In the genomic region with DNA sequence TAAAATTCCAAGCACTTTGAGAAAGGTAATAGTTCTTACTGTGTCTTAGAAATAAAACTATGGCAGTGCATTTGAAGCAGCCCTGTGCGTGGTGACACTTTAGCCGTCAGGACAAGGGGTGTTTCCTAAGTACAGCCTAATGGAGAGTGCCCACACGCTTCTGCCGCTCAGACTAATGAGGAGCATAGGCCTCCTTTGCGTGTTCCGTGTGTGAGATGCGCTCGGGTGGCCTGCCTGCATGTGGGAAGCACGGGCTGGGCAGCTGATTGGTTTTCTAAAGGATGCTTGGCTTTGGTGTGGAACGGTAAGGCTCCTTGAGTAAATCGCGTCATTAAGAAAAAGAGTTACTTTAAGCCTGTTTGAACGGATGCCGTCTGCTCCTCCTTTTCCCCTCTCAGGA, we compare ENCODE assay signal across 23 mouse cellular contexts.
A peak's percentile ranks its signal among the peaks of the same experiment; 100 is the strongest.
DNase-seq lines count a peak whose midpoint lies in the region; ATAC-seq and TF ChIP-seq lines count a peak whose summit lies in the region.
"Had no signal": no experiment of that assay in that cellular context is flagged by ENCODE, and none has a peak within 500 bp of the region (broad histone marks: within the 10 kb centered on the region; RNA-seq: fewer than 3 reads in every experiment).

No protein-coding gene starts in this region.

- TF ChIP-seq POLR2A in kidney, adult 2 months (IDR thresholded peaks at IDR 0.05; ENCODE audit: low read depth, low read length), result no peak

- intact Hi-C loops in heart, postnatal 14 days (cut with DNase I), result loop anchor here (10.0 kb wide), 2 partner anchors 140 to 180 kb away; no protein-coding TSS in a partner anchor

- no peak overlapping the region for H3K9ac ChIP-seq in forebrain, embryonic 14.5 days (ENCODE audit: low read length)
- no peak overlapping the region for H3K9ac ChIP-seq in forebrain, embryonic 16.5 days (replicated peaks; ENCODE audit: low read depth, low read length)
- H3K9ac ChIP-seq: embryonic facial prominence, embryonic 12.5 days; embryonic facial prominence, embryonic 15.5 days; hindbrain, embryonic 13.5 days; intestine, embryonic 15.5 days had no signal

- H3K27me3 ChIP-seq in forebrain, embryonic 14.5 days (replicated peaks; ENCODE audit: control insufficient read depth, insufficient read depth, low read length), result peaks cover 8% of the 10 kb centered on the region
- 0 out of 2 replicates have a peak, but pooled peaks cover 4% of the 10 kb centered on the region for H3K27me3 ChIP-seq in forebrain, embryonic 16.5 days (replicated peaks; ENCODE audit: control insufficient read depth, insufficient read depth, low read length)
- H3K27me3 ChIP-seq in kidney, adult 2 months (replicated peaks; ENCODE audit: control insufficient read depth, insufficient read depth, low read length), result no peaks in the 10 kb centered on the region
- H3K27me3 ChIP-seq: embryonic facial prominence, embryonic 12.5 days; embryonic facial prominence, embryonic 15.5 days; intestine, embryonic 15.5 days had no signal

- H3K4me2 ChIP-seq in forebrain, embryonic 14.5 days (ENCODE audit: low read length), result no peak overlapping the region
- H3K4me2 ChIP-seq in forebrain, embryonic 16.5 days (ENCODE audit: low read length), result no peak overlapping the region
- H3K4me2 ChIP-seq: embryonic facial prominence, embryonic 12.5 days; embryonic facial prominence, embryonic 15.5 days; heart, embryonic 11.5 days; hindbrain, embryonic 13.5 days; intestine, embryonic 15.5 days had no signal

- no peak overlapping the region for H3K27ac ChIP-seq in forebrain, embryonic 14.5 days (ENCODE audit: low read depth, low read length)
- H3K27ac ChIP-seq in forebrain, embryonic 16.5 days (ENCODE audit: low read length), result 0 out of 2 replicates have a peak overlapping the region, but pooled peaks have one; percentile 13
- H3K27ac ChIP-seq in kidney, adult 2 months (ENCODE audit: insufficient read depth, low read depth, low read length), result no peak overlapping the region
- H3K27ac ChIP-seq: embryonic facial prominence, embryonic 12.5 days; embryonic facial prominence, embryonic 15.5 days; hindbrain, embryonic 10.5 days; intestine, embryonic 15.5 days had no signal

- no peak overlapping the region for H3K4me3 ChIP-seq in forebrain, embryonic 14.5 days (ENCODE audit: low read depth, low read length)
- no peak overlapping the region for H3K4me3 ChIP-seq in forebrain, embryonic 16.5 days (replicated peaks; ENCODE audit: low read length)
- no peak overlapping the region for H3K4me3 ChIP-seq in kidney, adult 2 months (ENCODE audit: insufficient read depth, low read depth, low read length)
- H3K4me3 ChIP-seq: embryonic facial prominence, embryonic 12.5 days; embryonic facial prominence, embryonic 15.5 days; hindbrain, embryonic 10.5 days; hindbrain, embryonic 13.5 days; intestine, embryonic 15.5 days had no signal

- no peaks in the 10 kb centered on the region for H3K9me3 ChIP-seq in forebrain, embryonic 14.5 days (replicated peaks; ENCODE audit: control insufficient read depth, low read length)
- no peaks in the 10 kb centered on the region for H3K9me3 ChIP-seq in forebrain, embryonic 16.5 days (ENCODE audit: control insufficient read depth, low read length)
- H3K9me3 ChIP-seq: embryonic facial prominence, embryonic 12.5 days; embryonic facial prominence, embryonic 15.5 days; hindbrain, embryonic 10.5 days; hindbrain, embryonic 13.5 days; intestine, embryonic 15.5 days had no signal

- peak; percentile 82 for DNase-seq in heart, adult 11 months
- no peak for DNase-seq in heart, postnatal 14 days
- peak; percentile 27 for DNase-seq in testis, postnatal 10 days (ENCODE audit: low spot score)
- no peak for DNase-seq in testis, postnatal 14 days (ENCODE audit: low spot score)
- no peak for DNase-seq in forebrain, embryonic 14.5 days (ENCODE audit: low spot score)
- DNase-seq in kidney, adult 2 months, result no peak
- DNase-seq: adrenal gland, adult 2 months; adrenal gland, postnatal 14 days; cerebellum, adult 11 months; cerebellum, adult 2 months; cerebellum, adult 9-11 months; cerebellum, postnatal 25 days; gastrocnemius, postnatal 10 days; gastrocnemius, postnatal 36 days had no signal

- peaks cover 33% of the 10 kb centered on the region for H3K4me1 ChIP-seq in forebrain, embryonic 14.5 days (ENCODE audit: control insufficient read depth, insufficient read depth, low read length)
- peaks cover 18% of the 10 kb centered on the region for H3K4me1 ChIP-seq in forebrain, embryonic 16.5 days (replicated peaks; ENCODE audit: control insufficient read depth, insufficient read depth, low read length)
- no peaks in the 10 kb centered on the region for H3K4me1 ChIP-seq in kidney, adult 2 months (ENCODE audit: control insufficient read depth, insufficient read depth, low read length)

- 60% methylated on average over 14 of the region's 14 CpGs for WGBS in forebrain, embryonic 14.5 days
- 57% methylated on average over 14 of the region's 14 CpGs for WGBS in forebrain, embryonic 16.5 days
- WGBS in kidney, adult 2 months, result 88% methylated on average over 14 of the region's 14 CpGs

- ATAC-seq in forebrain, embryonic 14.5 days, result peak; percentile 24; the same call in 1 of the 2 replicates
- ATAC-seq in forebrain, embryonic 16.5 days, result no peak
- ATAC-seq: CD4-positive, CD25-positive, alpha-beta regulatory T cell, adult 4 months; hindbrain, embryonic 16.5 days; intestine, embryonic 15.5 days had no signal

- no peak for TF ChIP-seq CTCF in kidney, adult 2 months (conservative IDR thresholded peaks at IDR 0.05; ENCODE audit: insufficient read depth, insufficient read length, low read depth, low read length)

- H3K36me3 ChIP-seq in forebrain, embryonic 14.5 days (ENCODE audit: control insufficient read depth, insufficient read depth, low read length), result no peaks in the 10 kb centered on the region
- no peaks in the 10 kb centered on the region for H3K36me3 ChIP-seq in forebrain, embryonic 16.5 days (ENCODE audit: control insufficient read depth, insufficient read depth)
- no peaks in the 10 kb centered on the region for H3K36me3 ChIP-seq in kidney, adult 2 months (ENCODE audit: control insufficient read depth, insufficient read depth, low read length)
- H3K36me3 ChIP-seq: hindbrain, embryonic 13.5 days; intestine, embryonic 15.5 days had no signal

Comparison
In these comparisons a context has a peak if more than half of its experiments do, and no peak if none do; other contexts are left out.
1. DNase-seq: peak in heart, adult 11 months (single experiment) and testis, postnatal 10 days (single experiment); none in heart, postnatal 14 days (0 of 2), testis, postnatal 14 days (single experiment), forebrain, embryonic 14.5 days (single experiment) and kidney, adult 2 months (single experiment).